Mouse (Mus musculus): ENCODE measurements around the gene Gm14819.
"Not testable (repeated sequence)": the region's sequence is repeated elsewhere in the genome, so short reads cannot be mapped to it uniquely, and the experiment has no call there.

Gene Gm14819

DNA sequence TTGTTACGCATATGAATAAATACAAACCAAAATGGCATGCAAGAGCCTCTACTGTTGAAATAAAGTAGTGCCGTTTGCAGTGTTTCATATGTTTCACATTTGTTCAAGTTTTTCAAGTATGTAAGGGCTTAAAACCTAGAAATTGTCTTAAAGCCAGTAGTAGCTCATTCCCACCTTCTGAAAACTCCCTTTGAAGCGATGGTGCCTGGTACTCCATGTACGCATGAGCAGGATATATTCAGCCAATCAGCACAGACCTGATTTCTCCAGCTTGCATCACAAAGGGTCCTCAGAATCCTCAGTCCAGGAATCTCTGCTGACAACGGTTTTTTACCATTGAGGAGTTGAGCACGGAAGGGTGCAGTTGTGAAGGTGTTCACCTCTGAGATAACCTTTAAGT is at the start of gene Gm14819:
Gm14819 (plus strand) TSS at position 301 of the 400 bp plus-strand sequence.
- CTCF ChIA-PET, result not testable (repeated sequence)
